Mouse (Mus musculus) splenic B cell, adult 2 months (primary cell): ENCODE results near the gene Esrp2.

Experiments used
- DNase-seq: peaks from one replicate; pipeline ENCODE4 v3.0.0-alpha.2; 2011; ENCODE audit warnings: low read depth, low spot score
- H3K27me3 ChIP-seq: 2 replicates; pipeline ENCODE4 v1.6.1; 2012; ENCODE audit warnings: mild to moderate bottlenecking, low read length, moderate library complexity, mixed read lengths; ENCODE audit not compliant: control insufficient read depth, poor library complexity, insufficient read depth, severe bottlenecking
- H3K36me3 ChIP-seq: 2 replicates; pipeline ENCODE4 v1.6.1; 2012; ENCODE audit warnings: mild to moderate bottlenecking, low read length, moderate library complexity, mixed read lengths; ENCODE audit not compliant: control insufficient read depth, poor library complexity, insufficient read depth, severe bottlenecking

Esrp2 gene

DNA sequence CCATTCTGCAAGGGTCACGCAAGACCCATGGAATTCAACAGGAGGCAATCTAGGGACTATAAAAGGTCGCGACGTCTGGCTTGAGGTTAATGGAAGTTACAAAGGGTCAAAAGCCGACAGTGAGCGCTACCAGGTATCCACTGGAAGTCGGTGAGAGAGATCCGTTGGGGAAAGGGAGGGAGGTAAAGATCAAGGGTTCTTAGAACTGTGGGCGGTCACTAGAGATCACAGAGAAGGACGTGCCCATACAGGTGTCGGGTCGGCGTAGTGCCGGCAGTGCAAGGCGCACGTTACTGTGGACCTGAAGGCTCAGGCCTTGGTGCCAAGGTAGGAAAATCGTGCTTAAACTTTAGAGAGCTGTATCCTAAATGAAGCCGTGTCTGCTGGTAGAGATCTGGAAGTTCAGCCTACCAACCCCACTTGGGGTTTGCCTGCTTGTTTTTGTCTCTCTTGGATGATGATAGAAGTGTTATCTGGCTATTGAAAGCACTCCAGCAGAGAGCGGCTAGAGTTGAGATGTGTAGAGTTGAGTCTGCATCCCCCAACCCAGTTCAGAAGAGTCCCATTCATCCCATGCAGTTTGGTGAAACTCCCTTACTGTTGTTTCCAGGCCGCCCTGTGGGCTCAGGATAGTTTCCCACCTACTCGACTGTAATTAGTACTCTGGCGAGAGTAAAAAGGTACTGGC lies 588 bp upstream of the Esrp2 start:
- Histone ChIP-seq H3K27me3 (no peaks in the 10 kb centered on the region; the same call in 1 of the 2 replicates), H3K36me3 (0 out of 2 replicates have a peak, but pooled peaks cover 2% of the 10 kb centered on the region)
- no peak for DNase-seq

DNA sequence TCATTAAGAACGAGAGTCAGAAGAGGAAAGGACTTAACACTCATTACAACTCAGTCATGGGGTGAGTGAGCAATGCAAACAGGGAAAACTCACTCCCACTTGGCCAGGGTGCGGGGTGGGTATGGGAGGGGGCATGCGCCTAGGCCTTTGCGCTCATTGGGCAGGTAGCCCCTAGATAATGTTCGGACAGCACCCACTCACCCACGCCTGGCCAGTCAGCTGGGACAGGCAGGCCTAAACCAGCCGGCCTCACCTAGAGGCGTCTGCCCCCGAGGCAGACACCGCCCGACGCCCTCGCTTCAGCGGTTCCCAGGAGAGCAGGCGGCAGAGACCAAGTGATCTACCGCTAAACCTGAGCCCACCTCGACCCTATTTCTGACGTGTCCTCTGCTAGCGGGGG lies 1.1 kb downstream of the Esrp2 start:
- H3K27me3 ChIP-seq: no peaks in the 10 kb centered on the region; the same call in 1 of the 2 replicates
- DNase-seq: peak; percentile 32
- peaks cover 9% of the 10 kb centered on the region for H3K36me3 ChIP-seq

DNA sequence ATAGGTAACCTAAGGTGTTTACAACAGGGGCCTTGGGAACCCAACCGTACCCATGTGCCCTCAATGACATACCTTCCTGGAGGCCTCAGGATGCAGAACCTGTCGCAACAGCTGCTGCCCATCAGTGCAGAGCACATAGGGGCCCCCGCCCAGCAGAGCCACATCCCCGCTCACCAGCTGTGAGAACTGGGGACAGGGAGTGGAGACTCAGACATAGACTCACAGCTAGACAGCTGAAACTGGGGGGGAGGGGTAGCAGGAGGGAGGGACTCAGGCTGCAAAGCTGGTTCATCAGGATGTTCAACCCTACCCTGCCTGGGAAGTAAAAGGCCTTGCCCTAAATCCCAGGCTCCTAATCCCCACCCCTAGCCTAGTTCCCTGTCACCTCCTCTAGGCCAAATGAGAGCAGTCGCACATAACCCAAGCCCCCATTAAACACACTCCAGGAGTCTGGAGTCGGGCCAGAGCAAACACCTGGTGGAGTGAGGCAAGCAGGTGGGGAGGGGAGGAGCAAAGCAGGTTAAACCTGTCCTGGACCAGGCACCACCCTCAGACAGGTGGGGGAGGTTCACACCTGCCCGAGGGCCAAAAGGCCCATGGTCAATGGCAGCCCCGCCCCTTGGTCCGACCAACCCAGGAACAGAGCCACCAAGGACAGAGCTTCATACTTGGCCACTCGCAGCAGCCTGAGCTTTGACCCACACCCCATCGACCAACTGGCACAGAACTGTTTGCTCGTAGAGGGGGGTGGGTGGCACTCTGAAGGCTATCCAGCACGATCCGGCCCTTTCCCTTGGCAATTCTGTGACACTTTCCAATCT lies 1.8 kb downstream of the Esrp2 start:
- Histone ChIP-seq H3K27me3 (no peaks in the 10 kb centered on the region; the same call in 1 of the 2 replicates), H3K36me3 (peaks cover 14% of the 10 kb centered on the region)
- no peak for DNase-seq

DNA sequence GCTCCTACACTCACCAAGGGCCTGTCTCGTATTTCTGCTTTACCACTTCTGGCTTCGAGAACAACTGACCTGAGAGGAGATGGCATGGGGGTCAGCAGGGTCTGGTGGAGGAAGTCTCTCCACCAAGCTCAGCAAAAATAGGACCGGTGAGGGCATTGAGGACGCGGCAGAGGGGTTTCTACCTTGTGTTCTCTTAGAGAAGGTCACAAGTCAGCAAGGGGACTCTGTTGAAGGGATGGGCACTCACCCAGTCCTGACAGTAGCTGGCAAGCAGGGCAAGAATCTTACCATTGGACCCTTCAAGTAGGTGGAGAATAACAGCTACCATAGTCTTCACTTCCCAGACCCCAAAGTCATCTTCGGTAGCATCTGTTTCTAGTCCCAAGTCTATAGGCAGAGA lies 2.8 kb downstream of the Esrp2 start:
- DNase-seq: no peak
- H3K36me3 ChIP-seq: peaks cover 19% of the 10 kb centered on the region
- H3K27me3 ChIP-seq: no peaks in the 10 kb centered on the region; the same call in 1 of the 2 replicates

DNA sequence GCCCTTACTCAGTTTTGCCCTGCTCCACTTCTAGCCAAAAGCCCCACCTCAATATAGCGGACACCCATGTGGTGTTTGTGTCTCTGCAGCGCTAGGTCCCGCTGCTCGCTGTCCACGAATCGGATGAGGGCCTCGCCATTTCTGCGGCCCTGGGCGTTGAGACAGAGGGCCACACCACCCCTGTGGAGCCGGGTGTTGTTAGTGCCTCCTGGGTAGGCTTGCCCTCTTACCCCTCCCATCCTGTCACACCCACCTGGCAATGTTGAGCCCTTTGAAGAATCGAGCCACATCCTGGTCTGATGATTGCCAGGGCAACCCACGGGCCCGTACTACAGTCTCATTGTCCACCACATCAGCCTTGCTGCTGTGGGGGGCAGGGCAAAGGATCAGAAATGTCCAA lies 3.2 kb downstream of the Esrp2 start:
- Histone ChIP-seq H3K27me3 (no peaks in the 10 kb centered on the region; the same call in 1 of the 2 replicates), H3K36me3 (peaks cover 21% of the 10 kb centered on the region)
- DNase-seq: no peak

DNA sequence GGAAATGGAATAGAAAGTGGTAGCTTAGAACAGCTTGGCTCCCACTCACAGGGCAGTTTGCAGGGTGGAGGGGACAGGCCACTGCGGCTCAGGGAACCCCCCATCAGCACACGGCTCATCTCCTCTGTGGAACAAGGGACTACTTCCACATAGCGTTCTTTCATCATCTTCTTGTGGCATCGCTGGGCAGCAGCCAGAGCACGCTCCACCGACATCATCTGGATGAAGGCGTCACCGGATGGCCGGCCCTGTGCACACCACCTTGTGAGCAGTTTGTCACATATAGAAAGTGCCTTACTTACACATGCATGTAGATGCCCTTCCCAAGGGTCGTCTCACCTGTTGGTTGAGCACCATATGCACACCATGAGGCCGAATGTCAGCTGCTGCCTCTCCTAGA lies 4.4 kb downstream of the Esrp2 start:
- Histone ChIP-seq H3K36me3 (peaks cover 23% of the 10 kb centered on the region), H3K27me3 (no peaks in the 10 kb centered on the region)
- DNase-seq: no peak

DNA sequence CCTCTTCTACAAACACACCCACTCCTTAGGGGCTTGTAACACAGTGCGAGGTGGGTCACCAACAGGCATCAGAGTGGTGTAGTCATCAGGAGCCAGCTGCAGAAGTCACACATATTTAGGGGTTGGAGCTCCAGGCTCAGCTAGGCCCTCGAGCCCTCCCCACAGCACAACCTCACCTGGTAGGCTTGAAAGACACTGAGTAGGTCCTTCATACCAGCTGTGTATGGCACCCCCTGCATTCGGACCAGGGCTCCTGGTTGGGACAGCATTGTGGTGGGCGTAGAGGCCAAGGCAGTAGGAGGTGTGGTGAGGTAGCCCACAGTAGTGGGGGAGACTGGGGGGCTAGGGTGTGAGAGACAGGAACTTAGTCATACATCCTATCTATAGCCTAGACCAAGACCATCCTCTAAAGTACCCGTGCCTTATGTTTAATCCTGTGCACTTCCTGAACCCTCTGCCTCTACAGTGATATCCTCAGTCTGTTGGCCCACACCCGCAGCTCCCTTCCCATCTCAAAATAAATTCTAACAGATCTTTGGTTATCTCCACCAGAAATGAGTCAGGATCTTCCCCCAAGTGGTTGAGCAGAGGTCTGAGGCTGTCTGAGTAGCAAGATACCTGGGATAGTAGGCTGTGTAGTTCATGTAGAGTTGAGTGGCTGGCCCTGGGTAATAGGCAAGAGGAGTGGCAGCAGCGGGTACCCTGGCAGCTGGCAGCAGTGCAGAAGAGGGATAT lies 5.1 kb downstream of the Esrp2 start:
- H3K36me3 ChIP-seq: peaks cover 25% of the 10 kb centered on the region
- DNase-seq: no peak
- no peaks in the 10 kb centered on the region for H3K27me3 ChIP-seq

DNA sequence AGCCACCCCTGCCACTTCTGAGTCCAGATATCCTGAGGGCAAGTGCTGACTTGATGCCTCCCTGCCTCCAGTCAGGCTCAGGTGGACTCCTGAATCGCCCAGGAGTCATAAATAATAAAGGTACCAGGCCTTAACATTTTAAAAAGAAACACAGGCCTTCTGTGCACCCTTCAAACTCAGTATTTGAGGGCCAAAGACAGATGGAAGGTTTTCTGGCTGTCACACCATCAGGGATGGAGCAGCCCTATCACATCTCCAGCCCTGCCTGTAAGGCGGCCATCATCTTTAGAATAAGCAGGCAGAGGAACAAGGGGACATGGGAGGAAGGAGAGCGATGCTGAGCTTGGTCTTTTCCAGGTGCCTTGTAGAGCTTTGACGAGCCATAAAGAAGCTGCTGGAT lies 5.8 kb downstream of the Esrp2 start:
- peaks cover 25% of the 10 kb centered on the region for H3K36me3 ChIP-seq
- DNase-seq: no peak
- H3K27me3 ChIP-seq: no peaks in the 10 kb centered on the region

DNA sequence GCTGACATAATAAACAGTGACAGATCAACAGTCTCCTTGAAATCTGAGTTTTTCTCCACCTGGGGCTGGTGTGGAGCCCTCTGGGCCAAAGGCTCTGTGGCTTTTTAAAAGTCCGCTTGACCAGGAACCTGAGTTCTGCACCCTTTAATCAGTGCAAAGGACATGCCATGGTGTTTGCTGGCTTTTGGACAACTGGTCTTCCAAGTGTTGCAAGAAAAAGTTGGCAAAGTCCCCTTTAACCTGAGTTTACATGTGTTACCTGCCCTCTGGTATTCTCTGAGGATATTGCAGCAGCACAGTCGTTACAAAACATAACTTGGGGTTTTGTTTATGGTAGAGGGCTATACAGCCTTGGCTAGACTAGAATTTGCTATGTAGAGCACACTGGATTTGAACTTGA lies 6.3 kb downstream of the Esrp2 start:
- Histone ChIP-seq H3K36me3 (peaks cover 25% of the 10 kb centered on the region), H3K27me3 (no peaks in the 10 kb centered on the region)
- no peak for DNase-seq

DNA sequence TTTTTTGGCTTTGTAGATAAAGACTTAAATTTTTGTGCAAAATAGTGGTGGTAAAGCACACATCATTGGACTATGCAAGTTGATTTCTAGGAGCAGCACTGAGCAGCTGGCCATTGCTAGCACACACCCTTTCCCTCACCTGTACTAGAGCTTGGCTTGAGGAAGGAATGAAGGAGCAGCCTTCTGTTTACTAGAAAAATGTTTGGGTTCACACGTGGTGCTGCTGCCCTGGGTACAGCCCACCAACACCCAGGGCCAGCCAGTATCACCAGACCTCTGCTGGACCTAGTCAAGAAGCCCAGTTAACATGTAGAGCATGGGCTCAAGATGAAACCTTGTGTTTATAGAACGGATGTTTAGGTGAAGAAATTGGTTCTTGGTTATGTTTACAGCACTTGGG lies 6.8 kb downstream of the Esrp2 start:
- DNase-seq: no peak
- Histone ChIP-seq H3K27me3 (no peaks in the 10 kb centered on the region), H3K36me3 (peaks cover 25% of the 10 kb centered on the region)

DNA sequence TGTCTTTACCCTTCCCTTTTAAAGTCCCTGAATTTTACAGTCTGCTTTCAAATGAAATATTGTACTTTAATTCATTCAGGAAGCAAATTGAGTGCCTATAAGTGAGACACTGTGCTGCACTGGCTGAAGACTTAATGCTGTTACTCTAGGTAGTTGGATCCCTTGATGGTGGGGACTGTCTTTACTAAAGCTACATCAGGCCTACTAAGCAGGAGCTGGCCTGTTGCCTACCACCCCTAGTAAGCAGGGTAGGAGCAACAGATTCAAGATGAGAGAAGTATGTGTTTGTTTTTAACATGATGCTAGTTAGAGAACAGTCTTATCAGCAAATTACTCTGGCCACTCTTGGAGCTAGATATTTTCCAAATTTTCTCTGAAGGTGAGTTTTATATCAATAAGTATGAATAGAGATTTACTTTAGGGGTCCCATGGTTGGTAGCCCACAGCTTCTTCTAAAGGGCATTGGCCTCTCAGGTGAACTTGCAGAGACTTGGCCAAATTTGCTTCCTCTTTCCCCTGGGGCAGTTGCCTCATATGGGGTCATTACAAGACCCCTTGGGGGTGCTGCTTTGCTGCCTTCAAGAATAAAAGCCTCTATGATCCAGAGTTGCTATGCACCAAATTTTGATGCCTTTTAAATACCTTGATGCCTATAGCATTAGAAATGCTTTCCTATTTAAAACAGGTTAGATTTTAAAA lies 7.4 kb downstream of the Esrp2 start:
- Histone ChIP-seq H3K36me3 (peaks cover 25% of the 10 kb centered on the region), H3K27me3 (no peaks in the 10 kb centered on the region)
- no peak for DNase-seq

DNA sequence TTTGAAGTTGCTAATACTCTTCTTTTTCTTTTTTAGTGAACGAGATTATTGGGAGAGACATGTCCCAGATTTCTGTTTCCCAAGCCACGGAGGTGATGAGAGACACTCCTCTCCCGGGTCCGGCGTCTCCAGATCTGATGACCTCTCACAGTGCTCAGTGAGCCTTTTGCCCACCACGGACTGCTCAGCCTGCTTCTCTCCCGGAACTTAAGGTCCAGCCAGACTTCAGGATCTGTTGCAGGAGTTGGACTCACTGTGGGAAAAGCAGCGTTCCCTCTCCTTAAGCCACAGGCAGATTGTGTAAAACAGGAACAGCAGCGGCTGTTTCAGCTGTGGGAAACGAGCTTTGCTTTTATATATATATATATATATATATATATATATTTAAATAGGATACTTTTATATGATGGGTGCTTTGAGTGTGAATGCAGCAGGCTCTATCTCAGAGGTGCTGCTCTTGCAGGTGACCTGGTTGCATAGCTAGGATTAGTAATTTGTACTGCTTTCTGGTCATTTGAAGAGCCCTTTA lies 8.8 kb downstream of the Esrp2 start:
- Histone ChIP-seq H3K27me3 (no peaks in the 10 kb centered on the region), H3K36me3 (peaks cover 27% of the 10 kb centered on the region)
- DNase-seq: no peak

DNA sequence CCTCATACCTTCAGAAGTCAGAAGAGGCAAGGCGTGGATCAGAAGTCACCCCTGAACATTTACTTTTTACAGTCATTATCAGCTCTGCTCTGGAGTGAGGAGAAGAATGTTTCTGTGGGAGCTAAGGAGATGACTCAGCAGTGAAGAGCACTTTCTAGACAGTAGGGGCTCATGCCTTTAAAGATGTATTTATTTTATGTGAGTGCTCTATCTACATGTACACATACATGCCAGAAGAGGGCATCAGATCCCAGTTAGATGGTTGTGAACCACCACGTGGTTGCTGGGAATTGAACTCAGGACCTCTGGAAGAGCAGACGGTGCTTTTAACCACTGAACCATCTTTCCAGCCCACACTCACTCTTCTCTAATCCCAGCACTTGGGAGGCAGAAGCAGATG lies 9.7 kb downstream of the Esrp2 start:
- Histone ChIP-seq H3K27me3 (no peaks in the 10 kb centered on the region), H3K36me3 (peaks cover 25% of the 10 kb centered on the region)
- no peak for DNase-seq

DNA sequence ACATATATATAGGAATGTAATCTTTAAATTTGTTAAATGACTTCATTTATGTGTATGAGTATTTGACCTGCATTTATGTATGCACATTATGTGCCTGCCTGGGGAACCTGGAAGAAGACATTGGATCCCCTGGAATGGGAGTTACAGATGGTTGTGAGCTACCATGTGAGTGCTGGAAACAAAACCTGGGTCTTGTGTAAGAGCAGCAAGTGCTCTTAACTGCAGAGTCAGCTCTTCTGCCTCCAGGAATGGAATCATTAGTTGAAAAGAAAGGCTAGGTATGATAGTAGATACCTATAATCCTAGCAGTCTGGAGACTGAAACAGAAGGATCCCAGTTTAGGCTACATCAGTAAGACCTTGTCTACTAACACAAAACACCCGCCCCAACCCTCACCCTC lies 10.7 kb downstream of the Esrp2 start:
- DNase-seq: no peak
- Histone ChIP-seq H3K36me3 (peaks cover 24% of the 10 kb centered on the region), H3K27me3 (no peaks in the 10 kb centered on the region)
